Mouse (Mus musculus) intestine, embryonic 16.5 days (tissue): Measurements from ENCODE around the gene Pramel6. TPM values are rescaled to one million over a fixed set of nuclear protein-coding genes. Genes with fewer than 3 reads are reported as not detected.
"Not testable (repeated sequence)": the region's sequence is repeated elsewhere in the genome, so short reads cannot be mapped to it uniquely, and the experiment has no call there.

Source experiments
- ATAC-seq: fragments of 200-750 bp; cut with Nextera tagmentation; 2 replicates; pipeline ENCODE4 v1.8.0; 2017; ENCODE audit warnings: moderate TSS enrichment, moderate library complexity
- H3K27ac ChIP-seq: fragments of 300-500 bp; sonication (generic); 2 replicates; pipeline ENCODE4 v1.5.1; 2014; ENCODE audit warnings: mild to moderate bottlenecking, low read length
- H3K27me3 ChIP-seq: fragments of 300-500 bp; sonication (generic); replicated peaks from 2 replicates; pipeline ENCODE4 v1.6.1; 2014; ENCODE audit warnings: low read length, control low read depth, mixed read lengths; ENCODE audit not compliant: control insufficient read depth, insufficient read depth
- H3K36me3 ChIP-seq: fragments of 300-500 bp; sonication (generic); 2 replicates; pipeline ENCODE4 v1.6.1; 2014; ENCODE audit warnings: low read length, control low read depth; ENCODE audit not compliant: control insufficient read depth, insufficient read depth
- H3K4me1 ChIP-seq: fragments of 300-500 bp; sonication (generic); 2 replicates; pipeline ENCODE4 v1.6.1; 2014; ENCODE audit warnings: low read length, control low read depth, mixed read lengths; ENCODE audit not compliant: control insufficient read depth, insufficient read depth
- H3K4me2 ChIP-seq: fragments of 300-500 bp; sonication (generic); 2 replicates; pipeline ENCODE4 v1.6.1; 2014; ENCODE audit warnings: low read depth, low read length, control low read depth
- H3K4me3 ChIP-seq: fragments of 300-500 bp; sonication (generic); 2 replicates; pipeline ENCODE4 v1.5.1; 2014; ENCODE audit warnings: mild to moderate bottlenecking, low read length
- H3K9ac ChIP-seq: fragments of 300-500 bp; sonication (generic); 2 replicates; pipeline ENCODE4 v1.6.1; 2014; ENCODE audit warnings: low read depth, low read length
- H3K9me3 ChIP-seq: fragments of 300-500 bp; sonication (generic); 2 replicates; pipeline ENCODE4 v1.6.1; 2016; ENCODE audit warnings: low read length, control low read depth; ENCODE audit not compliant: control insufficient read depth
- WGBS: fragments of 180-500 bp; shearing (Covaris S2); extraction: QIAGEN DNeasy Blood & Tissue Kit; methylation state at CpG from one replicate; pipeline ENCODE4 v1.1.7; 2014; 5-methylcytosine and 5-hydroxymethylcytosine counted together
- polyA plus RNA-seq: library from polyadenylated mRNA; unstranded; fragments of >200 nt; fragmentation: Nextera tagmentation; extraction: Ambion mirVana; gene quantifications from 2 replicates; pipeline ENCODE4 v1.2.1, GENCODE M21; 2015

Pramel6 gene
- polyA plus RNA-seq, 1 experiment from 2014 or later = not detected

DNA sequence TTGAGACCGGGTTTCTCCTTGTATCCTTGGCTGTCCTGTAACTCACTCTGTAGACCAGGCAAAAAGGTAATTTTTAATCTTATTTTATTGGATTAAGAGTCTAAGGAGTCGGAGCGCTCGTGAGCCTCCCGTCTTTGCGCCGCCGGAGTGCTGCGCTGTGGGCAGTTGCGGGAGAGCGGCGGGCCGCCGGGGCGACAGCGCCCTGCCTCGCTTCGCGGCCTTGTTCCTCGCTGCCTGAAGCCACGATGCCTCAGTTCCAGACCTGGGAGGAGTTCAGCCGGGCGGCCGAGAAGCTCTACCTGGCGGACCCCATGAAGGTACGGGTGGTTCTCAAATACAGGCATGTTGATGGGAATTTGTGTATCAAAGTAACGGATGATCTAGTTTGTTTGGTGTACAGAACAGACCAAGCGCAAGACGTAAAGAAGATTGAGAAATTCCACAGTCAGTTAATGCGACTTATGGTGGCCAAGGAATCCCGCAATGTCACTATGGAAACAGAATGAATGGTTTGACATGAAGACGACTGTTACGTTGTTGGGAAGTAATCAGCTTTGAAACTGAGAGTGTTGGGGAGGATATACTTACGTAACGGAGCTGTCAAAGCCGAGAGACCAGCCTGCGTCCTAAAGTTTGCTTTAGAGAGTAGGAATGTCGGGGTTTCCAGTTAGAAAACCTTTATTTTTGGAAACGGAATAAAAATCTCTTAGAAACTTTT lies 19.7 kb downstream of the Pramel6 start:
- not testable (repeated sequence) for H3K36me3 ChIP-seq, H3K4me1 ChIP-seq, H3K27me3 ChIP-seq, H3K9ac ChIP-seq, H3K9me3 ChIP-seq, H3K27ac ChIP-seq, ATAC-seq
- Histone ChIP-seq H3K4me3 (peak overlapping the region; percentile 12; the same call in 1 of the 2 replicates), H3K4me2 (peak overlapping the region; percentile 27; the same call in 1 of the 2 replicates)
- 26% methylated on average over 38 of the region's 39 CpGs for WGBS

GRCm38 (mm10) chr2:87531496-87531895 lies 25.1 kb downstream of the Pramel6 start, which contains the start of gene Olfr153:
Gene Olfr153 (plus strand): TSS chr2:87531796.
- no peaks in the 10 kb centered on the region for H3K27me3 ChIP-seq
- no peak within 1 kb of the TSS for H3K27ac ChIP-seq
- no peaks in the 10 kb centered on the region for H3K9me3 ChIP-seq
- H3K4me2 ChIP-seq = no peak within 1 kb of the TSS
- H3K4me1 ChIP-seq = no peaks in the 10 kb centered on the region
- H3K36me3 ChIP-seq = no peaks in the 10 kb centered on the region
- H3K9ac ChIP-seq = no peak within 1 kb of the TSS
- no peak within 1 kb of the TSS for H3K4me3 ChIP-seq
- ATAC-seq = no peak

GRCm38 (mm10) chr2:87534826-87535225 lies 28.5 kb downstream of the Pramel6 start:
- Histone ChIP-seq H3K4me2 (no peak overlapping the region), H3K36me3 (no peaks in the 10 kb centered on the region), H3K9me3 (no peaks in the 10 kb centered on the region), H3K4me3 (no peak overlapping the region), H3K9ac (no peak overlapping the region), H3K4me1 (no peaks in the 10 kb centered on the region), H3K27me3 (no peaks in the 10 kb centered on the region), H3K27ac (no peak overlapping the region)
- WGBS = 65% methylated on average over 2 of the region's 2 CpGs
- no peak for ATAC-seq

- Histone ChIP-seq H3K4me1 (no peaks in the 10 kb centered on the region), H3K4me3 (no peak within 1 kb of the TSS), H3K9me3 (no peaks in the 10 kb centered on the region), H3K36me3 (no peaks in the 10 kb centered on the region), H3K9ac (no peak within 1 kb of the TSS), H3K27me3 (no peaks in the 10 kb centered on the region), H3K27ac (no peak within 1 kb of the TSS), H3K4me2 (no peak within 1 kb of the TSS)
- no peak for ATAC-seq
- WGBS = 90% methylated on average over 1 of the region's 1 CpGs
These were observed 39.1 kb downstream of the Pramel6 start, which contains the start of gene Olfr1128 for GRCm38 (mm10) chr2:87545442-87545841. Gene Olfr1128 (minus strand): TSS chr2:87545542.

Other genes with a start within 250 kb of the Pramel6 start
- gene Olfr1116, start 239.0 kb upstream of the Pramel6 start, polyA plus RNA-seq = not detected in 2 replicates
- not detected in 2 replicates for gene Olfr1118, start 199.0 kb upstream of the Pramel6 start, polyA plus RNA-seq
- gene Olfr1120, start 151.8 kb upstream of the Pramel6 start, polyA plus RNA-seq = not detected in 2 replicates
- not detected in 2 replicates for gene Olfr1121, start 136.7 kb upstream of the Pramel6 start, polyA plus RNA-seq
- not detected in 2 replicates for gene Olfr1122, start 120.7 kb upstream of the Pramel6 start, polyA plus RNA-seq
- gene Olfr1123, start 89.9 kb upstream of the Pramel6 start, polyA plus RNA-seq = not detected in 2 replicates
- not detected in 2 replicates for gene Olfr1124, start 76.3 kb upstream of the Pramel6 start, polyA plus RNA-seq
- not detected in 2 replicates for gene Olfr1126, start 52.6 kb upstream of the Pramel6 start, polyA plus RNA-seq
- gene Pramel7, start 9.5 kb upstream of the Pramel6 start, polyA plus RNA-seq = not detected in 2 replicates
- gene Olfr153, start 25.2 kb downstream of the Pramel6 start, polyA plus RNA-seq = not detected in 2 replicates
- gene Olfr1128, start 39.0 kb downstream of the Pramel6 start, polyA plus RNA-seq = not detected in 2 replicates
- gene Olfr1129, start 67.3 kb downstream of the Pramel6 start, polyA plus RNA-seq = not detected in 2 replicates
- gene Olfr1130, start 99.6 kb downstream of the Pramel6 start, polyA plus RNA-seq = not detected in 2 replicates
- gene Olfr1131, start 120.5 kb downstream of the Pramel6 start, polyA plus RNA-seq = not detected in 2 replicates
- gene Olfr1132, start 131.0 kb downstream of the Pramel6 start, polyA plus RNA-seq = not detected in 2 replicates
- gene Olfr1133, start 140.8 kb downstream of the Pramel6 start, polyA plus RNA-seq = not detected in 2 replicates
- not detected in 2 replicates for gene Olfr1134, start 151.9 kb downstream of the Pramel6 start, polyA plus RNA-seq
- not detected in 2 replicates for gene Olfr1135, start 167.1 kb downstream of the Pramel6 start, polyA plus RNA-seq
- gene Olfr1136, start 187.4 kb downstream of the Pramel6 start, polyA plus RNA-seq = not detected in 2 replicates
- not detected in 2 replicates for gene Olfr1137, start 206.6 kb downstream of the Pramel6 start, polyA plus RNA-seq
- gene Olfr1138, start 233.4 kb downstream of the Pramel6 start, polyA plus RNA-seq = not detected in 2 replicates
- gene Olfr1140, start 237.2 kb downstream of the Pramel6 start, polyA plus RNA-seq = not detected in 2 replicates
- gene Olfr1141, start 247.4 kb downstream of the Pramel6 start, polyA plus RNA-seq = not detected in 2 replicates